Mouse (Mus musculus) CD4-positive helper T cell, adult 2 months (primary cell): ENCODE data around the gene Cd300lb.
"Not testable (repeated sequence)": the region's sequence is repeated elsewhere in the genome, so short reads cannot be mapped to it uniquely, and the experiment has no call there.

ENCODE experiments used
- DNase-seq: peaks from one replicate; pipeline ENCODE4 v3.0.0-alpha.2; 2012; ENCODE audit warnings: low read depth, missing footprints, low spot score

Cd300lb gene

DNA sequence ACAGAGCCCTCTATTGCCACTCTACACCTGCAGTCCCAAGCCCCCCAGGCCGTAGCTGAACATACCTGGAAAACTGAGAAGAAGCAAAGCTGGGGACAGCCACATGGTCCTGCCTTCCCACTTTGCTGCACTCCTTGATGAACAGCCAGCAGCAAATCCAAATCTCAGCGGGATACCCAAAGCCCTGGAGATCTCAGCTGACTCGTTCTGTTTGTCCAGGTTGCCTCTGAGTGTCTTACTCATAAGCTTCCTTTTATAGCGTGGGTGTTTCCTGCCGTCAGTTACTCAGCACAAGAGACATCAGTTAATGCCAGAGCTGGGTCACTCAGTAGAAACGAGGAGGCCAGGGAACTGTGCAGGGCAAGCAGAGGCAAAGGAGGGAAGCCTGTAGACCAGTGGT lies at the start of gene Cd300lb:
Gene Cd300lb, minus strand, starts transcription at position 243 of the 400 bp plus-strand sequence.
- peak; percentile 13 for DNase-seq

GRCm38 (mm10) chr11:114981866-114982265 lies 47.7 kb upstream of the Cd300lb start:
- no peak for DNase-seq

GRCm38 (mm10) chr11:114972726-114973125 lies 38.5 kb upstream of the Cd300lb start:
- DNase-seq = no peak

- DNase-seq = no peak
These were observed 34.6 kb upstream of the Cd300lb start, which contains the start of gene Cd300c for GRCm38 (mm10) chr11:114968752-114969207. Gene Cd300c, minus strand, starts transcription at chr11:114969157.

- no peak for DNase-seq
These were observed 31.1 kb upstream of the Cd300lb start for GRCm38 (mm10) chr11:114965182-114965828.

- no peak for DNase-seq
These were observed 26.2 kb upstream of the Cd300lb start for GRCm38 (mm10) chr11:114960369-114960768.

GRCm38 (mm10) chr11:114933591-114933990 lies 595 bp downstream of the Cd300lb start:
- DNase-seq = no peak

DNA sequence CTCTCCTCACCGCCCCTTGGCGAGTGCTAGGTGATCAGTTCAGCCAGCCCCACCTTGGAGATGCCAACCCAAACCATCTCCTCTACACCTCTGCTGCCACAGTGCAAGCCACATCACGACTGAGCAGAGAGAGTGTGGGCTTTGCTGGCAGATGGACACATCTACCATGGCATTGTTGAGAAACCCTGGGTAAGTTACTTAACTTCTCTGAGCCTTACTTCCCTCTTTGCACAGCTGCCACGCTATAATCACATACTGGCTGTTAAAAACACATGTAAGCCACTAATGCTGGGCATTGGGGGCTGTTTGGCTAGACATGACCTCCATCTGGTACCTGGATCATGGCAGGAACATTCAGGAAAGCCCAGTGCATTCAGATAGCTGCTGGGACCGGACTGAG lies 3.1 kb downstream of the Cd300lb start:
- no peak for DNase-seq

DNA sequence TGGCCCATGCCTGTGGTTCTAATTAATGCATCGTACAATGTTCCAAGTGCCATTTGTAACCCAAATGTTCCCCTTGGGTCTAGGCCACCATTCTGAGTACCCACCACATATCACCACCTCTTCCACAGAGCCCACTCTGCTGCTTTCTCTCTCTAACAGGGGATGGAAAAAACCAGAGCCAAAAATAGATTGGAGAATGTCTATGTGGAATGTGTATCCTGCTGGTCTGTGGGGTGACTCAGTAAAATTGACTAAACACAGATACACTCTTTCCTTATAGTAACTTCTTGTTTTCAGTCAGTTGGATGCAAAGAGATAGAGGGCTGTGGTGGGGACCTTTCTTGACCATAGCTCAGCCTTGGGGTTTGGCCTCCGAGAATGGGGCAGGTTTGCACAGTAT lies 4.6 kb downstream of the Cd300lb start:
- DNase-seq = no peak

DNA sequence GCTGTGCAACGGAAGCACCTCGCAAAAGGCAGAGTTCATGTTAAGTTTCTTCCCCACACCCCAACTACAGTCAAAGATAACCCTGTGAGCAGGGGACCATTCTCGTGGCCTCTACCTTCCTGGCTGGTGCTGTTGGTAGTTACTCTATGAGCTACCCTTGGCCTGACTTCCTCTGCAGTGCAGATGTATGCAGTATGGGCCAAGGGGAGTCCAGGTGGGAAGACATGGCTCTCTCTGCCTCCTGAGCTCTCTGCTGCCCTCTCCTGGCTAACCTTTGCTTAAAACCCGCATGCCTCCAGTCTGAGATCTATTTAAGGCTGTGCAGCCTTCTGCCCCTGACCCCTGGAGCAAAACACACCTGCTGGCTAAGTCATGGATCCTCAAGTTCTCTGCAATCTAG lies 10.2 kb downstream of the Cd300lb start:
- peak; percentile 33 for DNase-seq

GRCm38 (mm10) chr11:114922439-114922838 lies 11.7 kb downstream of the Cd300lb start:
- no peak for DNase-seq

DNA sequence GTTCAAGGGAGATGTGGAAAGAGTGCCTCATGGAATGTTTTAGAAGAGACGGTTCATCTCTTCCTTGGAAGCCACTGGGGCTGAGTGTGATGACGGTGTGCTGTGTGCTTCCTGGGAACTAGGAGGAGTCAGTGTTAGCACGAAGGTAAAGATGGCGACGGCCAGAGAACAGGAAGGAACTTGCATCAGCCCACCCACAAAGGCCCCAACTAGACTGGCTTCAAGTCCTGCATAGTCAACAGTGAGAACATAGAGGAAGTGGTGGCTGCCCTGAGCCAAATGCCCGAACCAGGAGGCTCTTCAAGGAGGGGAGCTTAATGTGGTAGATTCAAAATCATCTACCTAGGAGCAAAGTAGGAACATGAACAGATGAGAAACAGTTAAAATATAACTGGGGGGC lies 17.1 kb downstream of the Cd300lb start:
- DNase-seq = no peak

DNA sequence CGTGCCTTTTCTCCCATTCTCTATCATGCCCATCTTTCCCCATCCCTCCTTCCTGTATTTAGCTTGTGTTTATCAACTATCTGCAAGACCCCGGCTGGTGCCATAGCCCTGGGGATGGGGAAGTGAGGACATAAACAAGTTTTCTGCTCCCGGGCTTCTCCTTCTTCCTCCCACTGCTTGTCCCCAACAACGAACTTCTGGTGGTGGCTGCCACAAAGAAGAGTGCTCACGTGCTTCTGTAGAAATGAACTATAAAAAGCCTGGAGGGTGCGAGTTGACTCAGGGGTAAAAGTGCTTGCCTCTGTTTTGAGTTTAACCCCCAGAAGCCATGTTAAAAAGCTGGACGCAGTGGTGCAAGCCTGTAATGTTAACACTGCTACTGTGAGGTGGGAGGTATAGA lies 19.2 kb downstream of the Cd300lb start:
- no peak for DNase-seq

DNA sequence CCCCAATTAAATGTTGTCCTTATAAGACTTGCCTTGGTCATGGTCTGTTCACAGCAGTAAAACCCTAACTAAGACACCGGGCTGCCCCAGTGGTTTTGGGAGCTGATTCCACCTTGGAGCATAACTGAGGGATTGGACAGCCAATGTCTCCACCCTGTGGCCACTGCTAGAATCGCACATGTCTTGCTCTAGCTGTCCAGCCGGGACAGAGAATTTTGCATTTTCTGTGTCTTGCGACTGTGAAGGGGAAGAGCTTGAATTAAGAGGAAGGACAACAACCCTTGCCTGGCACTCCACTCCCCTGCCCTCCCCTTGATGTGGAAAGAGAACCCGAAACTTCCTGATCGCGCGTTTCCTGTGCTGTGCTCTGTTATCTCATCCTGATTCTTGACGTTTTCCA lies 21.3 kb downstream of the Cd300lb start:
- peak; percentile 38 for DNase-seq

DNA sequence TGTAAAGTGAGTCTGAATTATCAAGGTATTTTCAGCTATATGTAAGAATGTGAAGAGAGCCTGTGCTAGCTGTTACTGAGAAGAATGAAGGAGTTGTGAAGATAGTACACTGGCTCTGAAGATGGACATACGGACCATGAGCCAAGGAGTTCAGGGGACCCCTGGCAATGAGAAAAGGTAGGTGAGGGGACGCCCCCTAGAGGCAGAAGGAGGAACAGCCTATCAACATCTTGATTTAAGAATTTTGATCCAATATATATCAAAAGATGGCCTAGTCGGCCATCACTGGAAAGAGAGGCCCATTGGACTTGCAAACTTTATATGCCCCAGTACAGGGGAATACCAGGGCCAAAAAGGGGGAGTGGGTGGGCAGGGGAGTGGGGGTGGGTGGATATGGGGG lies 24.6 kb downstream of the Cd300lb start:
- not testable (repeated sequence) for DNase-seq

GRCm38 (mm10) chr11:114908086-114908485 lies 26.1 kb downstream of the Cd300lb start:
- DNase-seq = no peak

- no peak for DNase-seq
These were observed 26.6 kb downstream of the Cd300lb start for GRCm38 (mm10) chr11:114907567-114907966.

DNA sequence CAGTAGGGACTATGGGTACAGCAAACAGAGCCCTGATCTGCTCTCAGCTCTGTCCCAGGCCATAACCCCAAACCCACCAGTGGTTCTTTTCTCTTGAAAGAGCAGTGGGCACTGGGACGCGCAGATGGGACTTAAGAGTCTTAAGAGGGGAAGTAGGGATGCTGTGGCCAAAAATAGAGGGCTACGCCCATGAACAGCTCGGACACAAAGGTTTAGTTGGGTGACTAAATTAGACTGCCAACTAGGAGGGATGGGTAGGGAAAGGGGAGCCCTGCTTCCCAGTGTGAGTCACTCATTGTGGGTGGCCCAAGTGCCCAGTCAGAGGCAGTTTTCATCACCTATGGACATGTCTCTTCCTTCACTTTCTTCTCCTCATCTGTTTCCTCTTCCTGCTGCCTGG lies 31.0 kb downstream of the Cd300lb start:
- no peak for DNase-seq

DNA sequence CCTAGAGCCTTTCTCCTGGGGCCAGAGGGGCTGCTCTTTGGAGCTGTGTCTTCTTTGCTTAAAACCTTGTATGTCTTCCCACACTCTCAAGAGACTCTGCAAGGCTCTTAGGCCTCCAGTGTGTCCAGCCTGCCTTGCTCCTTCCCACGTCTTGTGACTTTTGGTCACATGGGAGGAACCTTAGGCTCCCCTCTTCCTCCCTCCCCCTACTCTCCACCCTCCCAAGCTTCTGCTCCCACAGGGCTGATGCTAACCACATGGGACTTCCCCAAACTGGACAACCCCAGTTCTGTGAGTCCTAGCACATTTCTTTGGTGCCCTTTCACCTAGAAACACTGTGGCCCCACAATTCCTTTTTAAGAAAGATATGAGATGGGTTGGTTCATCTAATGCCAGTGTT lies 36.2 kb downstream of the Cd300lb start:
- DNase-seq = no peak

DNA sequence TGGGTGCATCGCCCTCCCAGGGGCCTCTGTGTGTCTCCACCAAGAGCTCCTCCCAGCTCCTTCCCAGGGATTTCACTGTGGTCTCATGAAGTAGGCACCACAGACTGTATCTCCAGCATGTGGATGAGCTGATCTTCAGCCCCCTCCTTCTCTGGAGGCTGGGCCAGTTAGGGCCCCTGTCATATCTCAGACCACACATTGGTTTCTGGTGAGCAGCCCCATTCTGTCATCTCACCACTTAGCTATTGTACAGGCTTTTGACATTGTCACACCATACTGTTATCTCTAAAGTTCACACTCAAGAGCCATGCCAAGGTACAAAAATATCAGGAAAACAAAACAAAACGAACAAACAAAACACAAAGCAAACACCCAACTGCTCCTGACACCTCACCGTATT lies 38.1 kb downstream of the Cd300lb start:
- no peak for DNase-seq

GRCm38 (mm10) chr11:114890542-114890941 lies 43.6 kb downstream of the Cd300lb start:
- DNase-seq = no peak

DNA sequence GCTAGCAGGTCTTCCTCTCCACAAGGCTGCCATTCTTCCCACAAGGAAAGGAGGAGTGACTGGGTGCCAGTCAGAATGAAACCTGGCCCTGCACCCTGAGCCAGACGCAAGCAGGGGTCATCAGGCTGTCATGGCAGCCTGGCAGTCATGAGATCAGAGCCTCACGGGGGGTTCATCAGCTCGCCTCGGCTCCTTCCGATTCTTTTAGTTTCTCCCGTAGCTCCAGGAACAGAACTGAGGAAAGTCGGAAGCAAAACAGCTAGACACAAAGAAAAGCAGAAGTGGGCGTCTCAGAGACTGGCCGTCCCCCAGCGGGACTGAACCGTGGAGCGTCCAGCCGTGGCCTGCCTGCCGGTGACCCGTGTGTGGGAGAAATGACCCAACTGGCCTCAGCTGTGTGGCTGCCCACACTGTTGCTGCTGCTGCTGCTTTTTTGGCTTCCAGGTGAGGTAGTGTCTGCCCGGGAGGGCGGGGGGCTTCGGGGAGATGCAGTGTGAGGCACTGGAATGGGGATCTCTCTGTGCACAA lies 44.1 kb downstream of the Cd300lb start, which contains the start of gene Cd300a:
Gene Cd300a, plus strand, starts transcription at position 51 of the 528 bp plus-strand sequence.
- no peak for DNase-seq

GRCm38 (mm10) chr11:114884380-114885100 lies 49.6 kb downstream of the Cd300lb start:
- DNase-seq = no peak
